In the genomic region with DNA sequence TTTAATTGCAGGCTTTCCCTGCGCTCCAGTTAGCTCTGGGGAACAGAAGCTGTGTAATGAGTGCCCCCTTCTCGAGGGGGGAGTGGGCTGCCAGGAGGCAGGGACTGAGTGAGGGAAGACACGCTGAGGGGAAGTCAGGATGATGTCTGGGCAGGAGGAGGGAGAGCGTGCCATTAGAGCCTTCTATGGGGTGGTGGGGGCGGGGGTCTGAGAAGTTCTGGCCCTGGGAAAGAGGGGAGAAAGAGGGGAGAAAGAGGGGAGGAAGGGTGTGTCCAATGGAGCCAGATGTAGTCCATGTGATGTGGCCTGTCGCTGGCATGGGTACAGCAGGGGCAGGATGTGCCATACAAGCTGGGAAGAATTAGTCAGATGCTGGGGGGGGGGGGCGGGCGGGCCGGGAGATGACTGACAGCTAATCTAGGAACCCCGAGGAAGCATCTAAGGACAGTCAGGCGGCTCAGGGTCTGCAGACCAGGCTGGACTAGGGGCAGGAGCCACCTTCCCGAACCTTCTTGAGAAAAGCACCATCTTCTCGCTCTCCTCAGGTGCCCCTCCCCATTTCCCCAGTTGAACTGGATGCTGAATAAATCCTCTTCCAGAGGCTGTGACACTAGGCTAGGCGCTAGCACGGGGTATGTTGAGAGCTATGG, we compare ENCODE assay signal across 10 mouse cellular contexts. TPM values are rescaled to one million over a fixed set of nuclear protein-coding genes. Genes with fewer than 3 reads are reported as not detected.
DNase-seq lines count a peak whose midpoint lies in the region; ATAC-seq lines count a peak whose summit lies in the region.
"Had no signal": no experiment of that assay in that cellular context is flagged by ENCODE, and none has a peak within 500 bp of the region (broad histone marks: within the 10 kb centered on the region; RNA-seq: fewer than 3 reads in every experiment).

No protein-coding gene starts in this region.

- 0 out of 2 replicates have a peak overlapping the region, but pooled peaks have one; percentile 1 for H3K9ac ChIP-seq in midbrain, embryonic 13.5 days (replicated peaks)
- H3K9ac ChIP-seq in midbrain, embryonic 11.5 days (ENCODE audit: low read length) = no peak overlapping the region
- H3K9ac ChIP-seq in intestine, embryonic 16.5 days (ENCODE audit: low read depth, low read length) = peak overlapping the region; percentile 37
- H3K9ac ChIP-seq in stomach, embryonic 16.5 days (ENCODE audit: low read length) = peak overlapping the region; percentile 38; the same call in 1 of the 2 replicates
- H3K9ac ChIP-seq: hindbrain, embryonic 15.5 days had no signal

- DNase-seq in adrenal gland, postnatal 14 days = peak; percentile 68
- DNase-seq in adrenal gland, adult 18-20 months (ENCODE audit: low spot score in 2 of 2) = no peak
- DNase-seq in midbrain, embryonic 11.5 days (ENCODE audit: low spot score, missing footprints) = no peak
- no peak for DNase-seq in thymus, postnatal 36 days
- no peak for DNase-seq in layer of hippocampus, postnatal 36 days
- DNase-seq: cerebellum, adult 9-11 months had no signal

- no peak overlapping the region for H3K4me3 ChIP-seq in midbrain, embryonic 13.5 days (replicated peaks)
- no peak overlapping the region for H3K4me3 ChIP-seq in midbrain, embryonic 11.5 days (ENCODE audit: low read depth, low read length)
- no peak overlapping the region for H3K4me3 ChIP-seq in intestine, embryonic 16.5 days (ENCODE audit: low read length)
- H3K4me3 ChIP-seq in stomach, embryonic 16.5 days (replicated peaks; ENCODE audit: low read length) = no peak overlapping the region
- H3K4me3 ChIP-seq: hindbrain, embryonic 15.5 days had no signal

- H3K4me1 ChIP-seq in midbrain, embryonic 13.5 days (replicated peaks) = peaks cover 42% of the 10 kb centered on the region
- H3K4me1 ChIP-seq in midbrain, embryonic 11.5 days (ENCODE audit: control insufficient read depth, insufficient read depth, low read length) = peaks cover 21% of the 10 kb centered on the region
- peaks cover 48% of the 10 kb centered on the region for H3K4me1 ChIP-seq in intestine, embryonic 16.5 days (ENCODE audit: control insufficient read depth, insufficient read depth, low read length)
- peaks cover 46% of the 10 kb centered on the region for H3K4me1 ChIP-seq in stomach, embryonic 16.5 days (ENCODE audit: control insufficient read depth, insufficient read depth, low read length)

- no peaks in the 10 kb centered on the region for H3K9me3 ChIP-seq in midbrain, embryonic 13.5 days
- no peaks in the 10 kb centered on the region for H3K9me3 ChIP-seq in midbrain, embryonic 11.5 days (ENCODE audit: control insufficient read depth, low read length)
- no peaks in the 10 kb centered on the region for H3K9me3 ChIP-seq in intestine, embryonic 16.5 days (ENCODE audit: control insufficient read depth, low read length)
- H3K9me3 ChIP-seq in stomach, embryonic 16.5 days (replicated peaks; ENCODE audit: control insufficient read depth, low read length) = no peaks in the 10 kb centered on the region
- H3K9me3 ChIP-seq: hindbrain, embryonic 15.5 days had no signal

- no peak for ATAC-seq in midbrain, embryonic 13.5 days
- ATAC-seq in midbrain, embryonic 11.5 days (ENCODE audit: low FRiP score) = no peak
- no peak for ATAC-seq in intestine, embryonic 16.5 days
- no peak for ATAC-seq in stomach, embryonic 16.5 days (ENCODE audit: insufficient read depth, low FRiP score)

- 0 out of 2 replicates have a peak, but pooled peaks cover 3% of the 10 kb centered on the region for H3K27me3 ChIP-seq in midbrain, embryonic 13.5 days
- H3K27me3 ChIP-seq in midbrain, embryonic 11.5 days (ENCODE audit: control insufficient read depth, insufficient read depth, low read length) = no peaks in the 10 kb centered on the region
- no peaks in the 10 kb centered on the region for H3K27me3 ChIP-seq in intestine, embryonic 16.5 days (replicated peaks; ENCODE audit: control insufficient read depth, insufficient read depth, low read length)
- no peaks in the 10 kb centered on the region for H3K27me3 ChIP-seq in stomach, embryonic 16.5 days (ENCODE audit: control insufficient read depth, insufficient read depth, low read length)
- H3K27me3 ChIP-seq: hindbrain, embryonic 15.5 days had no signal

- H3K36me3 ChIP-seq in midbrain, embryonic 13.5 days = no peaks in the 10 kb centered on the region
- H3K36me3 ChIP-seq in midbrain, embryonic 11.5 days (ENCODE audit: control insufficient read depth, insufficient read depth, low read length) = no peaks in the 10 kb centered on the region
- H3K36me3 ChIP-seq in intestine, embryonic 16.5 days (ENCODE audit: control insufficient read depth, insufficient read depth, low read length) = no peaks in the 10 kb centered on the region
- H3K36me3 ChIP-seq in stomach, embryonic 16.5 days (ENCODE audit: control insufficient read depth, insufficient read depth, low read length) = no peaks in the 10 kb centered on the region
- H3K36me3 ChIP-seq: hindbrain, embryonic 15.5 days had no signal

- no peak overlapping the region for H3K27ac ChIP-seq in midbrain, embryonic 13.5 days
- H3K27ac ChIP-seq in midbrain, embryonic 11.5 days (ENCODE audit: low read depth, low read length) = no peak overlapping the region
- peak overlapping the region; percentile 78 for H3K27ac ChIP-seq in intestine, embryonic 16.5 days (ENCODE audit: low read length)
- H3K27ac ChIP-seq in stomach, embryonic 16.5 days (ENCODE audit: low read length) = peak overlapping the region; percentile 73
- H3K27ac ChIP-seq: hindbrain, embryonic 15.5 days had no signal

- WGBS in midbrain, embryonic 13.5 days = 49% methylated on average over 13 of the region's 15 CpGs
- 54% methylated on average over 12 of the region's 15 CpGs for whole genome bisulfite sequencing in midbrain, embryonic 11.5 days
- 36% methylated on average over 15 of the region's 15 CpGs for WGBS in intestine, embryonic 16.5 days
- 42% methylated on average over 12 of the region's 15 CpGs for WGBS in stomach, embryonic 16.5 days

- no peak overlapping the region for H3K4me2 ChIP-seq in midbrain, embryonic 13.5 days (replicated peaks)
- H3K4me2 ChIP-seq in midbrain, embryonic 11.5 days = no peak overlapping the region
- H3K4me2 ChIP-seq in intestine, embryonic 16.5 days (ENCODE audit: low read depth, low read length) = no peak overlapping the region
- no peak overlapping the region; the same call in 1 of the 2 replicates for H3K4me2 ChIP-seq in stomach, embryonic 16.5 days (ENCODE audit: low read depth, low read length)
- H3K4me2 ChIP-seq: hindbrain, embryonic 15.5 days had no signal

RNA-seq across cellular contexts. Expression of a gene that starts 3.3 kb away (rescaled TPM):
- 97.6 and 99.3 TPM in 2 replicates for total RNA-seq in adrenal gland, postnatal 14 days (2021)
- total RNA-seq in adrenal gland, adult 18-20 months (2021) = 100 to 1,000 TPM; 106 to 137 TPM
- 21.4 and 23.4 TPM in 2 replicates for polyA plus RNA-seq in midbrain, embryonic 13.5 days (2015; fragmentation: Nextera tagmentation; extraction: Ambion mirVana)
- 17.9 and 21.2 TPM in 2 replicates for polyA plus RNA-seq in midbrain, embryonic 11.5 days (2014; fragmentation: Nextera tagmentation; extraction: Ambion mirVana)
- polyA plus RNA-seq in intestine, embryonic 16.5 days (2015; fragmentation: Nextera tagmentation; extraction: Ambion mirVana) = 126 and 127 TPM in 2 replicates
- 266 and 298 TPM in 2 replicates for polyA plus RNA-seq in stomach, embryonic 16.5 days (2015; fragmentation: Nextera tagmentation; extraction: Ambion mirVana)
- total RNA-seq in layer of hippocampus, postnatal 36 days (2021) = 10 to 100 TPM; 32.6 to 34.3 TPM

RNA-seq across cellular contexts. Expression of a gene that starts 19.2 kb away (rescaled TPM):
- 4.2 and 4.4 TPM in 2 replicates for total RNA-seq in adrenal gland, postnatal 14 days (2021)
- total RNA-seq in adrenal gland, adult 18-20 months (2021) = 1 to 10 TPM; 2.6 to 3.3 TPM
- polyA plus RNA-seq in midbrain, embryonic 13.5 days (2015; fragmentation: Nextera tagmentation; extraction: Ambion mirVana) = 49.5 and 51.5 TPM in 2 replicates
- polyA plus RNA-seq in midbrain, embryonic 11.5 days (2014; fragmentation: Nextera tagmentation; extraction: Ambion mirVana) = 44.5 and 45.1 TPM in 2 replicates
- 6.5 and 7.3 TPM in 2 replicates for polyA plus RNA-seq in intestine, embryonic 16.5 days (2015; fragmentation: Nextera tagmentation; extraction: Ambion mirVana)
- polyA plus RNA-seq in stomach, embryonic 16.5 days (2015; fragmentation: Nextera tagmentation; extraction: Ambion mirVana) = 9.9 and 11.4 TPM in 2 replicates
- total RNA-seq in layer of hippocampus, postnatal 36 days (2021) = 1 to 10 TPM; 4.0 to 4.4 TPM

RNA-seq across cellular contexts. Expression of a gene that starts 35.1 kb away (rescaled TPM):
- not detected in 2 replicates for total RNA-seq in adrenal gland, postnatal 14 days (2021)
- not detected for total RNA-seq in adrenal gland, adult 18-20 months (2021)
- polyA plus RNA-seq in midbrain, embryonic 13.5 days (2015; fragmentation: Nextera tagmentation; extraction: Ambion mirVana) = not detected in 2 replicates
- 0.25 and 0.86 TPM in 2 replicates for polyA plus RNA-seq in midbrain, embryonic 11.5 days (2014; fragmentation: Nextera tagmentation; extraction: Ambion mirVana)
- polyA plus RNA-seq in intestine, embryonic 16.5 days (2015; fragmentation: Nextera tagmentation; extraction: Ambion mirVana) = 102 and 109 TPM in 2 replicates
- polyA plus RNA-seq in stomach, embryonic 16.5 days (2015; fragmentation: Nextera tagmentation; extraction: Ambion mirVana) = 144 and 197 TPM in 2 replicates
- total RNA-seq in layer of hippocampus, postnatal 36 days (2021) = under 1 TPM in 1 of 2 experiments, not detected in 1; 0.63 TPM

RNA-seq across cellular contexts. Expression of a gene that starts 39.9 kb away (rescaled TPM):
- 133 and 138 TPM in 2 replicates for total RNA-seq in adrenal gland, postnatal 14 days (2021)
- total RNA-seq in adrenal gland, adult 18-20 months (2021) = 100 to 1,000 TPM; 156 to 164 TPM
- 181 and 182 TPM in 2 replicates for polyA plus RNA-seq in midbrain, embryonic 13.5 days (2015; fragmentation: Nextera tagmentation; extraction: Ambion mirVana)
- polyA plus RNA-seq in midbrain, embryonic 11.5 days (2014; fragmentation: Nextera tagmentation; extraction: Ambion mirVana) = 87.2 and 103 TPM in 2 replicates
- polyA plus RNA-seq in intestine, embryonic 16.5 days (2015; fragmentation: Nextera tagmentation; extraction: Ambion mirVana) = 244 and 256 TPM in 2 replicates
- polyA plus RNA-seq in stomach, embryonic 16.5 days (2015; fragmentation: Nextera tagmentation; extraction: Ambion mirVana) = 188 and 190 TPM in 2 replicates
- 100 to 1,000 TPM in 1 of 2 experiments, 10 to 100 TPM in 1; 91.0 to 111 TPM for total RNA-seq in layer of hippocampus, postnatal 36 days (2021)

RNA-seq across cellular contexts. Expression of a gene that starts 40.5 kb away (rescaled TPM):
- 70.3 and 75.3 TPM in 2 replicates for total RNA-seq in adrenal gland, postnatal 14 days (2021)
- 10 to 100 TPM; 72.9 to 96.6 TPM for total RNA-seq in adrenal gland, adult 18-20 months (2021)
- 39.1 and 46.7 TPM in 2 replicates for polyA plus RNA-seq in midbrain, embryonic 13.5 days (2015; fragmentation: Nextera tagmentation; extraction: Ambion mirVana)
- polyA plus RNA-seq in midbrain, embryonic 11.5 days (2014; fragmentation: Nextera tagmentation; extraction: Ambion mirVana) = 72.4 and 73.0 TPM in 2 replicates
- polyA plus RNA-seq in intestine, embryonic 16.5 days (2015; fragmentation: Nextera tagmentation; extraction: Ambion mirVana) = 37.2 and 38.9 TPM in 2 replicates
- 33.3 and 34.0 TPM in 2 replicates for polyA plus RNA-seq in stomach, embryonic 16.5 days (2015; fragmentation: Nextera tagmentation; extraction: Ambion mirVana)
- total RNA-seq in layer of hippocampus, postnatal 36 days (2021) = 100 to 1,000 TPM; 109 to 111 TPM

Comparison
In these comparisons a context has a peak if more than half of its experiments do, and no peak if none do; other contexts are left out.
1. H3K27ac ChIP-seq: peak in intestine, embryonic 16.5 days (single experiment) and stomach, embryonic 16.5 days (single experiment); none in midbrain, embryonic 13.5 days (single experiment) and midbrain, embryonic 11.5 days (single experiment).
2. RNA of a gene that starts 35.1 kb away (polyA plus RNA-seq): 144 to 197 TPM in stomach, embryonic 16.5 days and 102 to 109 TPM in intestine, embryonic 16.5 days; 0.25 to 0.86 TPM in midbrain, embryonic 11.5 days and not detected in midbrain, embryonic 13.5 days; every median in the first group is over 10 times any median in the second.